Mouse (Mus musculus) testis, adult 2 months (tissue): Measurements from ENCODE around the gene Pitpnc1.

Experiments
- CTCF ChIP-seq: fragments of 200-500 bp; IDR thresholded peaks from 2 replicates; pipeline ENCODE4 v1.5.1; 2012; ENCODE audit warnings: low read depth, mild to moderate bottlenecking, inconsistent platforms, low read length, moderate library complexity; ENCODE audit not compliant: control insufficient read depth, insufficient read depth, insufficient replicate concordance
- POLR2A ChIP-seq: fragments of 200-500 bp; IDR thresholded peaks from 2 replicates; pipeline ENCODE4 v1.6.1; 2012; ENCODE audit warnings: low read depth, mild to moderate bottlenecking, inconsistent platforms, low read length, moderate library complexity; ENCODE audit not compliant: control insufficient read depth

GRCm38 (mm10) chr11:107270564-107270963 lies 199.9 kb downstream of the Pitpnc1 start:
- TF ChIP-seq POLR2A, result no peak
- TF ChIP-seq CTCF, result no peak
